Mouse (Mus musculus) leukemia stem cell, adult 10-12 weeks (primary cell): ENCODE measurements around the gene Noto. TPM values are rescaled to one million over a fixed set of nuclear protein-coding genes. Genes with fewer than 3 reads are reported as not detected.

Experiments
- polyA plus RNA-seq: library from polyadenylated mRNA; stranded (reverse); fragments of >175 nt; gene quantifications from 2 replicates; pipeline ENCODE4 v1.2.3, GENCODE M21; 2012; ENCODE audit warnings: low replicate concordance

Noto gene
- not detected in 2 replicates for polyA plus RNA-seq

DNA sequence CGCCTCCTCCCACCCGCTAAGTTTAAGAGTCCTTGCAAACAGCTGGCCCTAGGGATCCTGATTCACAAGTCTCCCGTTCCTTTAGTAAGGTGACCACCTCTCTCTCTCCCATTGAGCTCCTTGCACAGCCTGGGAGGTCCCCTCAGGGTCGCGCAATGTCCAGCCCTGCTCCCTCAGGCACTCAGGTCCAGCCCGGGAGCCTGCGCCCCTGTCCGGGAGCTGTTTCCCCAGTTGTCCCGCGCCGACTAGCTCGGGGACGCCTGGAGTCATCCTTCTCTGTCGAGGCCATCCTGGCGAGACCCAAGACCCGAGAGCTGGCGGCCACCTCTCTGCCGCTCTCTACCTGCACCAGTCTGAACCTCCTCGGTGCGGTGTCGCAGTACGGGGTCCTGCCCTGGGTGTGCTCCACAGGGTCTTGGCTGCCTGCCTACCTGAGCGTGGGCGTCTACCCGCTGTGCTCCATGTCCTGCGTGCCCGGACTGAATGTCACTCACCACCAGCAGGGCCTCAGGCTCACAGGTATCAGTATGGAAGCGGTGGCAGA lies at the start of gene Noto:
Gene Noto (plus strand): TSS at position 51 of the 544 bp plus-strand sequence.

DNA sequence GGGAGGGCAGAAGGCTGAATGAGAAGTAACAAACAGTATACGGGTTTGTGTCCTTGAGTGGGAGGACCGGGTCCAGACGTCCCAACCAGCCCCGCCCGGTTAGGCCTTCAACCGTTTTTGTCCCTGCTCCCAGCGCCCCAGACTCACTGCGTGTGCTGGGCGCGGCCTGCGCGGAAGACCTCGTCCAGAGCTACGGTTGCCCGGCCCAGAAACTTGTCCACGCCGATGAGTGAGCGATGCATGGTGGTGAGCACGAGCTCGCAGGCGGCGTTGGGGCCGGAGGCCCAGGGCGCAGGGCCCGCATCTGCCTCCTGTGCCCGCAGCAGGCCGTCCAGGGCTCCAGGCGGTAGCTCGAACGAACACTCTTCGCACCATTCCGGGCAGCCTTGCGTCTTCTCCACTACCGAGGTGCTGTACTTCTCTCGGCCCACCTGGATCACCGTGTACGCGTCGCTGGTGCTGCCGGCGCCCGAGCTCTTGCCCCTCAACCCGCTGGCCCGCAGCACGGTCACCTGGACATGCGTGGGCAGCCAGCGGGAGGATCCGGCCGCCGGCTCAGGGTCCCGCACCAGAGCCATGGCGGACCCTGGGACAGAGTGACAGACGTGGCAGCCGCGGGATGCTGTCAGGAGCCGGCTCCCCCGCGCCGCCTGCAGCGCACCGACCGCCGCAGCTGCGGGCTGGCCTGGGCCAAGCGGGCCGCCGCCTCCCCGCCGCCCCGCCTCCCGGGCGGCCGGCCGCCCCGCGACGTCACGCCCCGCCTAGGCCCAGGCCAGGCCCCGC lies 49.5 kb upstream of the Noto start, which contains the start of gene Rab11fip5:
Gene Rab11fip5 (minus strand): TSS at position 684 of the 783 bp plus-strand sequence.

DNA sequence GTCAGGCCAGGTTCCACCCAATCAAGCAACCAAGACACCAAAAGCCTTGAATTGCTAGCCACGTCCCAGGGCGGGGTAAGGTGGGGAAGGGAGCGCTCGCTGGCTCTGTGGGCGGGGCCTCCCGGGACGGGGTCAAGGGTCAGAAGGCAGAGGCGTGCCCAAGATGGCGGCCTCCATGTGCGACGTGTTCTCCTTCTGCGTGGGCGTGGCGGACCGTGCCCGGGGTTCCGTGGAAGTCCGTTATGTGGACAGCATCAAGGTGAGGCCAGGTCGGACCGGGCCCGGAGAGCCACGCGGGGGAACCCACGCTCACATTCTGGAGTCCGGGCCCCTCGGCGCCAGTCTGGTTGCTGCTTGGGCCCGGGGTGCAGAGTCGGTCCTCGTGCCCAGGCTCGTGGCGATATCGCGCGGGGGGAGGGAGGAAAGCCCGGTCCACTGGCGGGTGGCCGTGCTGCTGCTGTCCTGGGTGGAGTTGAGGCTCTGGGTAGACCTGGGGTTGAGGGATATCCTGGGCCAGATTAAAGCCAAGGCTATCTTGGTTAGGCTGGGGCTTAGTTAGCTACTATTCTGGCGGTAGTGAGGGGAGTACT lies 8.3 kb downstream of the Noto start, which contains the start of gene Smyd5:
Gene Smyd5 (plus strand): TSS at position 148 of the 590 bp plus-strand sequence.

DNA sequence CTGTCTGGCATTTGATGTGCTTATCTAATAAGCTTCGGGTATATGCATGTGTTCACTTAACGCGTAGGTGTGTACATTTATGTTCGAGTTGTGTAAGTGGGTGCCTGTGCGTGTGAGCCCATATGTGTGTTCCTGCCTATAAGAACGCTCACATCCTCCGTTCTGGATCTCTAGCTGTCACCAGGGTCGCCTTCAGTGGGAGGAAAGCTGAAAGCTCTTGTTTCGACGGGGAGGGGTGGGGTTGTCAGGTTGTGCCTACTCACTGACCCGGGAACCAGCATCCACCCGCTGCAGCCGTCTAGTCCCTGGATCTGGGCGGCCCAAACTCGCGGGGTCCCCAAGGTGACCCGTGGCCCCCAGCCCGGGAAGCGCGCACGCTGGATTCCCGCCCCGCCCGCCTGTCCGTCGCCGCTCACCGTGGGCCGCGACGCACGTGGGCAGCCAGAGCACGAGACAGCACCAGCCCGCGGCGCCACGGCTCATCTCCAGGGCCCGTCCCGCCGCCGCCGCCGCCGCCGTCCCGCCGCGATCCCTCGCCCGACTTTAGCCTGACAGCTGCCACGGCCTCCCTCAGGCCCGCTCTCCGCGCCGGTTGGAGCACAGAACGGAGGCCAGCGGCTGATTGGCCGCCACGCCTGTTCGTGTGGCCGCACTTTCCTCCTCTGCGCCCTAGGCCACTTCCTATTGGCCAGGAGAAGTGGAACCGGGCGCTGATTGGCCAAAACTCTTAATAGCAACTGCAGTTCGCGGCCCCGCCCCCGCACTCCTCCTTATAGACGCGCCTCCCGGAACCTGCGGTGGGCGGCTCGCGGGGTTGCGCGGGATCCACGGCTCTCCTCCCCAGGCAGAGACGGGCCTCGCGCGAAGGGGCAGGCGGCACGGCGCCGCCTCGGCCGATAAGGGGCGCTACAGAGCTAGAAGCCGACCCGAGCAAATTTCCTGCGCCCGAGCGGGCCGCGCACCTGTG lies 27.3 kb downstream of the Noto start, which contains the start of gene Cct7:
Gene Cct7 (plus strand): TSS at position 818 of the 967 bp plus-strand sequence.

DNA sequence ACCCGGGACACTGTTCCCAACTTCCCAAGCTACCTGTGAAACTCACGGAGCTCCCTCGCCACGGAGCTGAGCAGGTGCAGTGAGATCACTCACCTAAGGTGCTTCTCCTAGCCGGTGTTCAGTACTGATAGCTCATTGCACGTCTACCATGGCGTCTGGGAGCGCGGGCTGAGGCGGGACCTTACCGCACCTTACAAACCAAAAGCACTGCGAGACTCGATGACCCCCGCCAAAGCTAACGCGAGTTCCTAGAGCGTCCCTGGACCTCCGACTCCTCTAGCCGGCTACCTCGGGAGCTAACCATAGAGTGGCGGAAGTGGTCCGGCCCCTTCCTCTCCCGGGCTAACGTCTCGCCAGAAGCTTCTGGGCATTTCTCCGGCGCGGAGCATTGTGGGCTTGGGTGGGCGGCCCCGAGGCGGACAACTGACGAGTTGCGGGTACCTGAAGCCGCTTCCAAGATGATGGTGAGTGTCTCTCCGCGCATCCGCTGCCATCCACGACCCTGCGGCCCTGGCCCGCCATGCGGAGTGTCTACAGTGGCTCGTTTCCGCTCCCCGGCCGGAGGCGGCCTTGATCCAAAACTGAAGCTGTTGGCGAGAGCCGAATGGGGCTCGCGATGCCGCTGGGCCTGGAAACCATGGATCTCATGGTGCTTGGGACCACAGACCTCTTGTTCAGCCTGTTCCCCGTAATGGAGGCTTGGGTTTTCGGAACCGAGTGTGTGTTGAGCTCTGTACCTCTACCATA lies 28.2 kb downstream of the Noto start, which contains the start of gene Pradc1:
Gene Pradc1 (minus strand): TSS at position 307 of the 747 bp plus-strand sequence.

Other genes starting within 250 kb of the Noto start
- gene Emx1, start 236.4 kb upstream of the Noto start, polyA plus RNA-seq: not detected in 2 replicates
- gene Sfxn5, start 90.5 kb upstream of the Noto start, polyA plus RNA-seq: 1.7 and 2.5 TPM in 2 replicates
- gene Rab11fip5, start 49.3 kb upstream of the Noto start, polyA plus RNA-seq: 3.3 and 3.4 TPM in 2 replicates
- gene Smyd5, start 8.1 kb downstream of the Noto start, polyA plus RNA-seq: 2.4 and 27.6 TPM in 2 replicates
- gene Cct7, start 27.6 kb downstream of the Noto start, polyA plus RNA-seq: 16.7 and 37.8 TPM in 2 replicates
- 29.5 and 31.5 TPM in 2 replicates for gene Pradc1, start 28.1 kb downstream of the Noto start, polyA plus RNA-seq
- 0.11 TPM in 1 of 2 replicates, not detected in the other for gene Fbxo41, start 79.1 kb downstream of the Noto start, polyA plus RNA-seq
- gene Egr4, start 89.7 kb downstream of the Noto start, polyA plus RNA-seq: 0.34 and 0.42 TPM in 2 replicates
- 1.5 and 2.2 TPM in 2 replicates for gene Alms1, start 163.6 kb downstream of the Noto start, polyA plus RNA-seq